Mouse (Mus musculus) CH12.LX (cell line): ENCODE data around the gene Wasf3. TPM values are rescaled to one million over a fixed set of nuclear protein-coding genes. Genes with fewer than 3 reads are reported as not detected.

Experiments used
- DNase-seq: peaks from one replicate; pipeline ENCODE4 v3.0.0-alpha.2; 2013; ENCODE audit errors: extremely low read depth
- H3K27ac ChIP-seq: 2 replicates; pipeline ENCODE4 v1.5.1; 2012; ENCODE audit warnings: low read depth, mild to moderate bottlenecking, control low read depth, moderate library complexity; ENCODE audit not compliant: insufficient read depth
- H3K27me3 ChIP-seq: replicated peaks from 2 replicates; pipeline ENCODE3; 2012; ENCODE audit warnings: inconsistent platforms
- H3K36me3 ChIP-seq, 2 experiments: replicated peaks in 1 of 2; 2 replicates each; pipeline versions ENCODE3 to v1.6.1; 2012; ENCODE audit warnings: inconsistent platforms in 1 of 2, low read length in 1 of 2, mild to moderate bottlenecking in 1 of 2, mixed read lengths in 1 of 2, moderate library complexity in 1 of 2; ENCODE audit not compliant: control insufficient read depth in 1 of 2, insufficient read depth in 1 of 2
- H3K4me1 ChIP-seq, 2 experiments: 2 replicates each; pipeline ENCODE4 v1.6.1; 2012; ENCODE audit warnings: inconsistent platforms in 1 of 2, moderate library complexity in 1 of 2; ENCODE audit not compliant: insufficient read depth in 2 of 2, control insufficient read depth in 1 of 2
- H3K4me2 ChIP-seq: 2 replicates; pipeline ENCODE4 v1.6.1; 2012; ENCODE audit warnings: low read depth, mild to moderate bottlenecking, control low read depth; ENCODE audit not compliant: poor library complexity, insufficient read depth, severe bottlenecking
- H3K4me3 ChIP-seq, 3 experiments: fragments of 150-350 bp in 1 of 3; sonication (generic) in 1 of 3; replicated peaks in 1 of 3; 2 replicates each; pipeline versions ENCODE3 to v1.5.1; 2011 to 2012; ENCODE audit warnings: low read depth in 2 of 3, low read length in 2 of 3, mild to moderate bottlenecking in 2 of 3, moderate library complexity in 2 of 3, control low read depth in 1 of 3, improper control_type of control experiment in 1 of 3, inconsistent platforms in 1 of 3, mixed read lengths in 1 of 3; ENCODE audit not compliant: poor library complexity in 1 of 3
- H3K79me2 ChIP-seq: replicated peaks from 2 replicates; pipeline ENCODE4 v1.6.1; 2012; ENCODE audit warnings: mild to moderate bottlenecking, moderate library complexity; ENCODE audit not compliant: control insufficient read depth, poor library complexity, insufficient read depth, severe bottlenecking; ENCODE audit errors: extremely low read depth
- H3K9ac ChIP-seq: 2 replicates; pipeline ENCODE4 v1.6.1; 2012; ENCODE audit warnings: low read depth, mild to moderate bottlenecking, control low read depth, moderate library complexity; ENCODE audit not compliant: insufficient read depth
- H3K9me3 ChIP-seq: replicated peaks from 2 replicates; pipeline ENCODE3; 2012; ENCODE audit warnings: low read length, inconsistent platforms, mixed read lengths
- BHLHE40 ChIP-seq: IDR thresholded peaks from 2 replicates; pipeline ENCODE4 v1.6.1; 2011; ENCODE audit warnings: mild to moderate bottlenecking, low read depth, low read length, improper control_type of control experiment
- CHD1 ChIP-seq: IDR thresholded peaks from 2 replicates; pipeline ENCODE4 v1.6.1; 2012; ENCODE audit warnings: low read depth, low read length, improper control_type of control experiment, inconsistent platforms
- E2F4 ChIP-seq: IDR thresholded peaks from 2 replicates; pipeline ENCODE4 v1.6.1; 2011; ENCODE audit warnings: low read depth, low read length, improper control_type of control experiment; ENCODE audit not compliant: insufficient replicate concordance
- ELF1 ChIP-seq: IDR thresholded peaks from 2 replicates; pipeline ENCODE4 v1.6.1; 2014; ENCODE audit warnings: low read depth, mild to moderate bottlenecking, inconsistent platforms, low read length, improper control_type of control experiment
- ETS1 ChIP-seq: conservative IDR thresholded peaks from 2 replicates; pipeline ENCODE4 v1.6.1; 2012; ENCODE audit warnings: low read depth, mild to moderate bottlenecking, inconsistent platforms, low read length, improper control_type of control experiment, moderate library complexity
- GABPA ChIP-seq: IDR thresholded peaks from 2 replicates; pipeline ENCODE4 v1.6.1; 2012; ENCODE audit warnings: low read depth, low read length, improper control_type of control experiment, inconsistent platforms; ENCODE audit not compliant: insufficient replicate concordance
- HCFC1 ChIP-seq: IDR thresholded peaks from 2 replicates; pipeline ENCODE4 v1.6.1; 2012; ENCODE audit warnings: low read depth, mild to moderate bottlenecking, inconsistent platforms, low read length, improper control_type of control experiment
- IRF4 ChIP-seq: IDR thresholded peaks from 2 replicates; pipeline ENCODE4 v1.6.1; 2014; ENCODE audit warnings: low read depth, mild to moderate bottlenecking, inconsistent platforms, low read length, improper control_type of control experiment
- JUN ChIP-seq: IDR thresholded peaks from 2 replicates; pipeline ENCODE4 v1.6.1; 2011; ENCODE audit warnings: low read depth, mild to moderate bottlenecking, low read length, improper control_type of control experiment, moderate library complexity; ENCODE audit not compliant: insufficient read depth
- JUND ChIP-seq: conservative IDR thresholded peaks from 2 replicates; pipeline ENCODE4 v1.6.1; 2011; ENCODE audit warnings: low read depth, low read length, improper control_type of control experiment
- MAFK ChIP-seq: IDR thresholded peaks from 2 replicates; pipeline ENCODE4 v1.6.1; 2011; ENCODE audit warnings: low read length, improper control_type of control experiment; ENCODE audit not compliant: insufficient replicate concordance
- MAX ChIP-seq: IDR thresholded peaks from 2 replicates; pipeline ENCODE4 v1.6.1; 2011; ENCODE audit warnings: low read length, improper control_type of control experiment
- MXI1 ChIP-seq: IDR thresholded peaks from 2 replicates; pipeline ENCODE4 v1.6.1; 2011; ENCODE audit warnings: mild to moderate bottlenecking, low read depth, low read length, improper control_type of control experiment
- MYC ChIP-seq: IDR thresholded peaks from 2 replicates; pipeline ENCODE4 v1.6.1; 2011; ENCODE audit warnings: low read depth, mild to moderate bottlenecking, improper control_type of control experiment, low read length
- NRF1 ChIP-seq: IDR thresholded peaks from 2 replicates; pipeline ENCODE4 v1.6.1; 2014; ENCODE audit warnings: low read depth, mild to moderate bottlenecking, inconsistent platforms, low read length, improper control_type of control experiment, moderate library complexity
- PAX5 ChIP-seq: IDR thresholded peaks from 2 replicates; pipeline ENCODE4 v1.6.1; 2012; ENCODE audit warnings: low read length, inconsistent platforms, mixed read lengths
- RCOR1 ChIP-seq: conservative IDR thresholded peaks from 2 replicates; pipeline ENCODE4 v1.6.1; 2012; ENCODE audit warnings: low read depth, mild to moderate bottlenecking, inconsistent platforms, low read length, improper control_type of control experiment
- SIN3A ChIP-seq: IDR thresholded peaks from 2 replicates; pipeline ENCODE4 v1.6.1; 2012; ENCODE audit warnings: low read length, improper control_type of control experiment, inconsistent platforms
- TBP ChIP-seq: conservative IDR thresholded peaks from 2 replicates; pipeline ENCODE4 v1.6.1; 2011; ENCODE audit warnings: low read depth, low read length, improper control_type of control experiment
- TCF12 ChIP-seq: IDR thresholded peaks from 2 replicates; pipeline ENCODE4 v1.6.1; 2014; ENCODE audit warnings: low read depth, mild to moderate bottlenecking, inconsistent platforms, low read length, improper control_type of control experiment
- UBTF ChIP-seq: IDR thresholded peaks from 2 replicates; pipeline ENCODE4 v1.6.1; 2012; ENCODE audit warnings: low read depth, mild to moderate bottlenecking, inconsistent platforms, low read length, improper control_type of control experiment, moderate library complexity
- USF1 ChIP-seq: IDR thresholded peaks from 2 replicates; pipeline ENCODE4 v1.6.1; 2014; ENCODE audit warnings: low read depth, mild to moderate bottlenecking, inconsistent platforms, low read length, improper control_type of control experiment
- USF2 ChIP-seq: conservative IDR thresholded peaks from 2 replicates; pipeline ENCODE4 v1.6.1; 2011; ENCODE audit warnings: low read depth, low read length, improper control_type of control experiment
- ZC3H11A ChIP-seq: IDR thresholded peaks from 2 replicates; pipeline ENCODE4 v1.6.1; 2012; ENCODE audit warnings: low read depth, mild to moderate bottlenecking, inconsistent platforms, low read length, improper control_type of control experiment
- ZKSCAN1 ChIP-seq: IDR thresholded peaks from 2 replicates; pipeline ENCODE4 v1.6.1; 2012; ENCODE audit warnings: low read depth, inconsistent platforms, low read length, improper control_type of control experiment, borderline replicate concordance
- ZMIZ1 ChIP-seq: IDR thresholded peaks from 2 replicates; pipeline ENCODE4 v1.6.1; 2012; ENCODE audit warnings: low read depth, mild to moderate bottlenecking, inconsistent platforms, low read length, improper control_type of control experiment
- ZNF384 ChIP-seq: IDR thresholded peaks from 2 replicates; pipeline ENCODE4 v1.6.1; 2012; ENCODE audit warnings: low read depth, low read length, improper control_type of control experiment, inconsistent platforms
- dilution Hi-C: fragments of 300-500 bp; cut with MboI; formaldehyde crosslinking; loops from 2 replicates; pipeline ENCODE4 v1.14.3; 2020; ENCODE audit warnings: low sequenced_read_pairs; ENCODE audit not compliant: extremely low pct_unique_long_range_greater_than_20kb, extremely low pct_ligation_motif_present
- in situ Hi-C: fragments of 300-500 bp; cut with MboI; formaldehyde crosslinking; loops from 3 replicates; pipeline ENCODE4 v1.14.3; 2019; ENCODE audit warnings: low sequenced_read_pairs, low pct_ligation_motif_present, low pct_unique_long_range_greater_than_20kb, mixed read lengths
- polyA plus RNA-seq: library from polyadenylated mRNA; unstranded; fragments of >175 nt; gene quantifications from 2 replicates; pipeline ENCODE4 v1.2.1, GENCODE M21; 2012; ENCODE audit warnings: low read depth; ENCODE audit not compliant: insufficient read length
- total RNA-seq, 2 experiments: library from RNA; depleted of rRNA; stranded (reverse); fragments of 300-350 nt in 1 of 2; fragments of >200 nt in 1 of 2; gene quantifications; 2 replicates each; pipeline ENCODE4 v1.2.3; 2012 to 2014

Gene Wasf3
- total and polyA plus RNA-seq, 3 experiments, result not detected

DNA sequence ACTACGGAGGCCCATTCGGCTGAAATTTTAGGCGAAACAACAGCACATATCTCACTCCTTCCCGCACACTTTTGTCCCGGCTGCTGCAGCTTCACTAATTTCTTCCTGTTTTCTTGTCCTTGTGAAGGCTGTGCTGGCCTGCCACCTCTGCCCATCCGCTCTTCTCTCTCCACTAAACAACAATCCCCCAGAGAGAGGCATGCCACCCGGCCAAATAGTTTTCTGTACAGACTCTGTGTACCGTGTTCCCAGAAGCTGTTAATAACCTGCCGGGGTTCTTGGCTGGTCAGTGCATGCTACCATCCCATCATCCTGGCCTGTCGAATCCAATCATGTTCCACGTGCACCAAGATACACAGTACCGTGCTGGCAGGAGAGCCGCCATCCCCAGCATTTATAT is 15.8 kb upstream of the Wasf3 start:
- dilution Hi-C loops, result no loop called here
- Histone ChIP-seq H3K4me2 (no peak overlapping the region), H3K36me3 (no peaks in the 10 kb centered on the region), H3K27ac (no peak overlapping the region), H3K4me3 (no peak overlapping the region), H3K9ac (no peak overlapping the region), H3K4me1 (no peaks in the 10 kb centered on the region), H3K27me3 (peaks cover 9% of the 10 kb centered on the region), H3K9me3 (no peaks in the 10 kb centered on the region), H3K79me2 (no peaks in the 10 kb centered on the region)
- TF ChIP-seq UBTF (no peak), ZKSCAN1 (no peak), GABPA (no peak), USF1 (no peak), MAFK (no peak), CHD1 (no peak), MYC (no peak), NRF1 (no peak), ZNF384 (no peak), MXI1 (no peak), SIN3A (no peak), TBP (no peak), IRF4 (no peak), JUND (no peak), RCOR1 (no peak), HCFC1 (no peak), TCF12 (no peak), BHLHE40 (no peak), ELF1 (no peak), USF2 (no peak)
- in situ Hi-C loops, result no loop called here
- no peak for DNase-seq

DNA sequence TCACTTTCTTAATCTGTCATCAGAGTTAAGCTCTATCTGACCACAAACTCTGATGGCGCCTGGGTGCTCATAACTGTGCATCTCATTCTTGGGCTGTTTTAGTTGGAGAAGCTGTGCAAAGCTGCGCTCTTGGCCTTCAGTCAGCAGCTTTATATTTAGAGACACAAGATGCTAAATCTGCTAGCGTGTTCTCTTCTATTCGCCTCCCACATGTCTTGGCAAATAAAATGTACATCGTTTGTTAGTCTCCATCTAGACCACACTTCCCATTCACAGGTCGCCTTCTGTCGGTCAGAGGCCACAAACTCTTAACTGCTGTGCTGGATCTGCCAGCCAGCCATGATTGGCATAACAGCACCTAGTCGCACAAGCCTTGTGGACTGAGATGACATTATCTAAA is 14.0 kb upstream of the Wasf3 start:
- dilution Hi-C loops (no loop called here), in situ Hi-C loops (no loop called here)

More for the DNA sequence above, 14.0 kb upstream of the Wasf3 start:
- Histone ChIP-seq H3K4me1 (no peaks in the 10 kb centered on the region), H3K9ac (no peak overlapping the region), H3K79me2 (no peaks in the 10 kb centered on the region)
- TF ChIP-seq USF1 (no peak), UBTF (no peak), HCFC1 (no peak), RCOR1 (no peak), TBP (no peak), JUND (no peak), JUN (no peak), MAX (no peak), BHLHE40 (no peak), ZC3H11A (no peak), PAX5 (no peak), E2F4 (no peak), MAFK (no peak), ZMIZ1 (no peak), ETS1 (no peak), ZNF384 (no peak), IRF4 (no peak)
- TF ChIP-seq, all 38 proteins: peak for 0
- Histone ChIP-seq H3K36me3 (no peaks in the 10 kb centered on the region), H3K9me3 (no peaks in the 10 kb centered on the region), H3K27me3 (peaks cover 9% of the 10 kb centered on the region), H3K4me2 (no peak overlapping the region), H3K27ac (no peak overlapping the region), H3K4me3 (no peak overlapping the region)
- no peak for DNase-seq
